Mouse (Mus musculus) heart, postnatal 10 days (tissue): Measurements from ENCODE around the gene Esr1. TPM values are rescaled to one million over a fixed set of nuclear protein-coding genes. Genes with fewer than 3 reads are reported as not detected.
A peak's percentile ranks its signal among the peaks of the same experiment; 100 is the strongest.

ENCODE experiments used
- DNase-seq, 2 experiments: peaks; one replicate each; pipeline ENCODE4 v3.0.0; 2021
- intact Hi-C: fragments of 180-260 bp; cut with DNase I; formaldehyde crosslinking; loops from one replicate; pipeline ENCODE4 v1.15.1; 2025
- total RNA-seq, 2 experiments: library from RNA; stranded (reverse); gene quantifications; 2 replicates each; pipeline ENCODE4 v1.2.3; 2021

Gene Esr1
- total RNA-seq, 2 experiments from 2014 or later: 0.97 to 1.3 TPM

DNA sequence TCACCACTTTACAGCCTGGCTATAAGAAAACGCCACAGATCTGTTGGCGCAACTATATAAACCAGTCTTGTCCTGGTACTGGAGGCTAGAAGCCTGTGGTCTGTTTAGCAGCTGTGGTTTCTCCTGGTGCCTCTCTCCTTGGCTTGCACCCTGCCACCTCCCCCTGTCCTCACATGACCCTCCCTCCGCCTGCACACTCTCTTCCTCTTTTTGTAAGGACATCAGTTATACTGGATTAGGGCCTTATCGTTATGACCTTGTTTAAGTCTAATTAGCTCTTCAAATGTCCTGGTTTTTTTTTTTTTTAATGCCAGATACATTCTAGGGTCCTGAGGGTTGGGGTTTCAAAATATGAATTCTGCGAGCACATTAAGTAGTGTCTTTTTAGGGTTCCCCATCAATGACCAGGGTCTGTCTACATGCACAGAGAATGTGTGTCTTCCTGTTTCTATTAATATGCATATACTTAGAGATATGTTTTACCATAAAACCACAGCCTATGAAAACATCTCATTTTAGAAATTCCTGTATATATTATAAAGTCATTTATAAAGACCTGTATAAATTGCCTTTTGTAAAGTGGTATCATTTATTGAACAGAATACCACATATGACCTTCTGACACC lies 175.7 kb downstream of the Esr1 start:
- intact Hi-C loops: no loop called here
- DNase-seq: peak; percentile 24 to 27

DNA sequence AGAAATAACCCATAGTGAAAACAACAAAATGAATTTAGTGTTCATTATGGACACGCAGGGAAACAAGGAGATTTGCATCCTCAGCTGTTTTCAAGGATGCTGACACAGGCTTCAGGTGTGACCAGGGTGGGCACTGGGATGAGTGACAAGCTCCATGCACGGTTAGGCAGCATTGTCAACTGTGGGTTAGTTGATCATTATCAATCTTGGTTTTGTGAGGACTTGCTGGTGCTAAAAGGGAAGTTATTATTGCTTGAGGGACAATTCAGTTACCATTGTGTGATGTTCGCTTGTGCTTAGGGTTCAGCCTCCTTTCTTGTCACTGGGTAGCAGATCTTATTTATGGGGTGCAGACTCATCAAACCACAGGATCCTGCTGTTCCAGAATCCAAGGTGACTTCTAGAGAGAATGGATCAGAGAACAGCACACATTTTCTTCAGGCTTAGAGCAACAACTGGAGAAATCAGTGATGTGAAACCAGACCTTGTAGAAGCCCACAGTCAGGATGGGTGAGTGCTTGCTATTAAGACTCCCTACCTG lies 186.9 kb downstream of the Esr1 start:
- intact Hi-C loops: no loop called here
- DNase-seq: no peak

DNA sequence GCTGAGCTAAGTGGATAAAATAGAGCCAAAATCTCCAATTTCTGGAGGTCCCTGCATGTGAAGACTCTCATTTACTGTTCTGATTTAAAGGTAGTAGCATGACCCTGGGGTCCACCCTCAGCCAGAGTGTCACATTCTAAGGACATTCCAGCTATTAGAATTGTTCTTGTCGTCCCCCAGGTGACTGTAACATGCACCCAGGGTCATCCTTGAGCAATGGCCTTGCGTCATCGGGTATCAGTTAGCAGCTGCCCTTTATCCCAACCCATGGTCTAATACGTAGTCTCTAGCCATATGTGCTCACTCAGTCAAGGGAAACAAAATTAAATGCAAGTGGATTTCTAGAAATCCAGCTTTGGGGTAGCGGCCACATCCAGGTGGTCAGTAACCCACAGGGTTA lies 213.0 kb downstream of the Esr1 start:
- intact Hi-C loops: no loop called here

DNA sequence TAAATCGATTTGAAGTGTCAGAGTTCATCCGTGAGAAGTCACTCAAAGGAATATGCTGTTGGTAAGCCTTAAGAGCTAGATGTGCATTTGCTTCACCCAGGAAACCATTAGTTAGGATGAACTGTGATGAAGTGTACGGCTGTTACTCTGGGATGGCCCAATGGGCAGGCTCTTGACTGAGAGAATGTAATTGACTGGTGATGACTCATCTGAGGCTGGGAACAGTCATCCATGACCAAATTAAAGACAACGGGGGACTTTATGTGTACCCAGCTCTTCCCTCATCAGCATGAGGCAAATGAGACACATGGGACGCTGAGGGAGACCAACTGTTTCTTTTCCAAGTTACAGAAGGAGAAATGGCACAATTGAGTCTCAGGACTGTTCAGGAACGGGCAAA lies 219.2 kb downstream of the Esr1 start:
- no peak for DNase-seq
- intact Hi-C loops: no loop called here

More for the DNA sequence above, 213.0 kb downstream of the Esr1 start:
- DNase-seq: no peak

DNA sequence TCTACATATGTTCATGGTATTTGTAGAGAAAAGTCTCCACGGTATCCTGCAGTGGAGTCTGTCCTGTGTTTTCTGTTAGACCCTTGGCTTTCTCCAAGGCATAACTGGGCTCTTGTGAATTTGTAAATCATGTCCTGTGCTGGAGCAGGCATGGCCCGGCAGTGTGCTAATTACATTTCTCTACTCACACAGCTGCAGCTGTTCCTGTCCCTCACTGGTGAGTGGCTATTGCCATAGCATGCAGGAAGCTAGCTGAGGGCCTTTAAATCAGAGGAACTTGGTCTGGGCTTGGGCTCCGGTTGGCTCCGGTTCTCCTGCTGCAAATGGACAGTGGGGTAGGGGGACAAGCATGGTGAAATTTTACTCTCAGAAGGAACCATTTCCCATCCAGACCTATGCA lies 226.7 kb downstream of the Esr1 start:
- DNase-seq: no peak
- intact Hi-C loops: no loop called here

DNA sequence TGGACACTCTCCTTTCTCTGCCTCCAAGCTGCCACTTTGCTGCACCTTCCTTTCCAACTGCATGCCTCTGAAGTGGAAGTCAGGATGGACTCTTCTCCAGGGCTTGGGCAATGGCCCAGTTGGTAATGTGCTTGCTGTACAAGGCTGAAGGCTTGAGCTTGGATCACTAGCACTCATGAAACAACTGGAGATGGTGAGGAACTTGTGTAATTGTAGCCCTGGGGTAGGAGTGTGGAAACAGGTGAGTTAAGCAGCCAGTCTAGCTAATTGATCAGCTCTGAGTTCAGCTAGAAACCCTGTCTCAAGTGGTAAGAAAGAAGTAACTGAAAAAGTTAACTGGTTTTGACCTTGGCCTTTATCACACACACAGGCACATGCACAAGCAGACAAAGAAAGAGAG lies 229.6 kb downstream of the Esr1 start:
- DNase-seq: no peak
- intact Hi-C loops: no loop called here

DNA sequence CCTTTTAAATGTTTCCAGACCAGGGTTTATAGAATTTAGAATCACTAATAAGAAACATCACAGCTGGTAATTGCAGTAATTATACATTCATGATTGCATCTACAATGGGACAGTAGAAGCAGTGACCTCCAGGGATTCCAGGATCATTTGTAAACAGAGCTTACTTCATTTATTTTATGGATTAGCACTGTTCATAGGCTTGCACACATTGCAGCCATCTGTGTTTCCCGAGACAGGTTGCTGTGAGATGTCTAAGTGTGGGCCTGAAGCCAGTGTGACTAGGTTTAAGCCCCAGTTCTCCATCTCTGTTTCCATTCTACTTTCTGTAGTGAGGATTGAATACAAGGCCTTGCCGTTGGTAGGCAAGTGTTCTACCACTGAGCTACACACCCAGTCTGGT lies 236.1 kb downstream of the Esr1 start:
- DNase-seq: no peak
- intact Hi-C loops: no loop called here

DNA sequence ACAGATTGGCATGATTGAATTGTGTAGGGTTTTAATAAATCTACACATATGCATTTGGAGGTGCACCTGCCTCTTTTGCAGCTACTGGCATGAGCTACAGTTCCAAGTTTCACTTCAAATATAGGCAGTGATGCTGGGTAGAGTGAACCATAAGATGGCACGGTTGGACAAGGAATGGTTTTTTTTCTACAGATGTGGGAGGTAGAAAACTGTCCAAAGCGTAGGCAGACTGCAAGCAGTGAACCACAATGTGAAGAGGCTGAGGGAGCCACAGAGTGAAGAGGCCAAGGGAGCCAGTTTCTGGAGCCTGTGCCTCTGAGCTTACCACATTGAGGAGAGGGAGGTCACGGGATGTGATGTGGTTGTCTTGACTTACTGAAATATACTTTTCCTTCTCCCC lies 238.5 kb downstream of the Esr1 start:
- no peak for DNase-seq
- intact Hi-C loops: no loop called here

DNA sequence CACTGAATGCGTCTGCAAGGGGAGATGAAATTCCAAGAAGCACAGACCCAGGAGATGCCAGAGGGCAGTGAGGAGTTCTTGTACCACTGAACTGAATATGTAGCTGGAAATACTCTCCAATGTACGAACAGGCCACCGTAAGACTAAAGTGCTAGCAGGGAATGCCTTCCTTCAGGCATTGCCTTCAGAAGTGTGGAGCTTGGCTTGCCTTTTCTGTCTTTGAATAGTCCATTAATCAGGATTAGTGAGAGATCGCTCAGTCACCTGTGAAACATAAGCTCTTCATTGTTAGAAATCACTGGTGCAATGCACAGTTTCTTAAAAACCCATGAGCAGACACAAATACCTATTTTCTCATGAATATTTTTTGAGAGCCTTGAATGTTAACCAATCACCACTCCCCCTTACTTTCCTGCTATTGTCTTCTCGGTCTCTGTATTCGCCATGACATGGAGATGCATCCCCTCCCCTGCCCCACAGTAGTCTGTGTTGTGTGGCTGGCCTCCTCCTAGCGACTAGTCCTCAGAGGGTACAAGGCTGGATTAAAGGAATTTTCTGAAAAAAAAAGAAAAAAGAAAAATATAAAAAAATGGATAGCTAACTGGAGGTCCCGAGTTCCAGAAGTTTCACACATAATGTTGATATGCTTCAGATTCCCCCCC lies 263.8 kb downstream of the Esr1 start:
- intact Hi-C loops: no loop called here
- no peak for DNase-seq

DNA sequence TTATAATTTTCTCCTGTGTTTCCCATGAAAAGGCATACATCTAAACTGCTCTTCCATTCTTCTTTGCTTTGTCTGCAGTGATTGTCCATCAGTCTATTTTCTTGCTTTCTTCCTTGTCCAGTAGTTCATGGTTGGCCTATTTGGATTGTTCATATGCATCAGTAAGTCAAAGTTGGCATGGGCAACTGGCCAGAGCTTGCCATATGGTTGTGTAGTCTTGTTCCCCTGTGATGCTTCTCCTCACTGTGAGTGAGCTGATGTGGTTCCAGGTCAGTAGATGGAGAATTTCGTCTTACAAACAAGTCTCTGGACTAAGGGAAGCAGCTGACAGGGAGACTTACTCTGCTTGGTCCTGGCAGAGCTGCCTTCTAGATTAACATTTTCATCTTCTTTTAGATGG lies 270.0 kb downstream of the Esr1 start:
- no peak for DNase-seq
- intact Hi-C loops: no loop called here

DNA sequence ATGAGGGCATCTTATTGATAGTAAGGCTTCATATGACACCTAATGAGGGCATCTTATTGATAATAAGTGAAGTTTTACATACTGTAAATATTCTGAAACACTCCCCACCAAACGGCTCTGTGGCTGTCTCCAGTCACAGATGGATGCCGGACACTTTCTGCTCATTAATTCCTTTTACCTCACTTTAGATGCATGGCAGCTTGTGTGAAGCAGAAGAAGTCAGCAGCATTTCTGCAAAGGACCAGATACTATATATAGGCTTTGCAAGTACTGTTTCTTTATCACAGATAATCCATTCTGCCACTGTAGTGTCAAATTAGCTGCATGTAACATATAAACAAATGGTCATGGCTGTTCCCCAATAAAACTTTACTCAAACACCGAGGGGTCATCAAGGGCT lies 274.1 kb downstream of the Esr1 start:
- intact Hi-C loops: no loop called here
- DNase-seq: no peak

DNA sequence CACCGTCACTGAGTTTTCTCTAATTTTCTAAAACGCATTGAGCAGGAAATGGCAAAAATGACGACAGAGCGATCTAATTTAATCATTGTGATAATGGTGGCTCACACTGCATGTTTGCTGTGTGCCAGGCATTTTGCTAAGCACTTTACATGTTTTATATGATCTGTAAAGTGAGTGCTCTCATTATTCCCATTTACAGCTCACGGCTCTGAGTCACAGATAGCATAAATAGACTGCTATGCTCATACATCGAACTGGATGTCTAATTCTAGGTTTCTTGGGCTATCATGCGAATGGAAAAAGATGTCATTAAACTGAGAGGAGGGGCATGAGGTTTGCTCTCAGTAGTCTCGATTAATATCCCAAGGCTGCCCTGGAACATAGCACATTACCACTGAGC lies 274.6 kb downstream of the Esr1 start:
- intact Hi-C loops: no loop called here
- DNase-seq: no peak

DNA sequence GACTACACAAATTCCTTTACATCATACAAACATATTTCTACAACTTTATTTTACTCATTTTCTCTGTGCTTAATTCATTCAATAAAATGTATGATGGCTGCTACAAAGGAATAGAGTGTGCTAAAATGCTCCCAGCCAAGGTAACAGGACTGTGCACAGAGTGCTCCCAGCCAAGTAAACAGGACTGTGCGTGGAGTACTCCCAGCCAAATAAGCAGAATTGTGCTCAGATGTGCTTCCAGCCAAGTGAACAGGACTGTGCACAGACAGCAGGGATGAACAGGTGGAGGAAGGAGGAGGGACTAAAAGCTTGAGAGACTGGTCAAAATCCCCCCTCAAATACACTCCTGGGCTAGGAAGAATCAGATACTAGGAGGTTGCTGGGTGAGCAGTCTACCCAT lies 282.1 kb downstream of the Esr1 start:
- DNase-seq: no peak
- intact Hi-C loops: no loop called here

DNA sequence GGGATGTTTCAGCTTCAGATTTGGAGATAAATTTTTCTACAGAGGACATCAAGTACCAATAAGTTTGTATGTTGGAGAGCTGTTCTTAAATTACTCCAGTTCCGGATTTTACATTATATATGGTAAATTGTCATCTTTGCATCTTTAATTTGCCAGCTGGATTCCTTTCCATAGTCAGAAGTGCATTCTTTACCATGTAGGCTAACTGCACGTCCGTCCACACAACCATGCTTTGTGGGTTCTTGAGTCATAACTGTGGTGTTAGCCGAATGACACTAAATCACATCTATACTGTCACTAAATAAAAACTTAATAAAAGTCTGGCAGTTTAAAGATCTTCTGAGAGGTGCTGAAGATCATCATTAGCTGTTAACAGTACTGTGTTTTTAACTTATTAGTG lies 286.4 kb downstream of the Esr1 start:
- no peak for DNase-seq
- intact Hi-C loops: no loop called here

DNA sequence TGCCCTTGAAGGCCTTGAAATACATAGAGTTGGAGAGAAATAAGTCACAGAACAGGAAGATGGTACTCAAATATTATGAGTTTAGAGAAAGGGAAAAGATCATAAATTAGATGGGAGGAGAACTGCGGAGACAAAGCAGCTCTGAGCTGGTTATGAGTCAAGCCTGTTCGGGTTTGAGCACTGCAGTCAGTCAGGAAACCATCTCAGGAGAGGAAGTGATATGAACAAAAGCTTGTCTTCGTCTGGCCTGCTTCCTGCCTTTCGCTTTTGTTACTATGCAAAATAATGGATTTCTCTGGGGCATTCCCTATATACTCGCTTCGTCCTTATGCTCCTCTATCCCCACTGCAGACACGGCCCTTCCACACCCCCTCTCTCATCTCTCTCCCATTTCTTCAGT lies 288.9 kb downstream of the Esr1 start:
- DNase-seq: no peak
- intact Hi-C loops: no loop called here

DNA sequence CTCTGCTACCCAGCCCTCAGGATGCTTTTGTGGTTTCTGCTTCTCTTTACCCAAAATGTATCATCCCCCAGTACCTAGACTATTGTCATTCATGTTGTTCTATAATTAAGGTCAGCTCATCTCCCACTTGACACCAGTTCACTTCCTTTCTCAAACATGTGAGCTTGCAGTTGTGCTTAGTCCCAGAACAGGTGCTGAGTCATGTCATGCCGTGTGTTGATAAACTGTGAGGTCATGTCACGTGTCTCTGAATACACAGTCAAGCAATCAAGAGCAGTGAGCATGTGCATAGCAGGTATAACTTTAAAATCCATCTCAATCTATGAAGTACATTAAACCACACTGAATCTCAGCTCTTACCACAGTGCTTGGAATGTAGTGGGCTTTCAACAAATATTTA lies 297.9 kb downstream of the Esr1 start:
- no peak for DNase-seq
- intact Hi-C loops: no loop called here

DNA sequence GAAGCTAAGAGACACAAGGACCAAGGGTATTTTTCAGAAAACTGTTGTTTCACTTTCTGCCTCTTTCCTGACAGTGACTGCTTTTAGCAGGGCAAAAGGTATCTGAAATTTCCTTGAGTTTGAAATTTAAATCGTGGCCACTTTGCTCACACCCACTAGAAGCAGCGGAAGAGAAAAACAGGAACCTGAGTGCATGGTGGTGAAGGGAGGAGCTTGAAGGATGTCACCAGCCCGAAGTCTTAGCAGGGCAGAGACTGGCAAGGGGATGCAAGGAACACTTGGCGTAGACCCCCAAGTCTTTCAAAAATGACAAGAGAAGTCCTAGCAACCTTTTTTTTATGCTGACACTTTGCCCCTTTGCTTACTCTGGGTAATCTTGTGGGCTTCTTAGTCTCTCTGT lies 299.1 kb downstream of the Esr1 start:
- intact Hi-C loops: no loop called here
- DNase-seq: no peak

DNA sequence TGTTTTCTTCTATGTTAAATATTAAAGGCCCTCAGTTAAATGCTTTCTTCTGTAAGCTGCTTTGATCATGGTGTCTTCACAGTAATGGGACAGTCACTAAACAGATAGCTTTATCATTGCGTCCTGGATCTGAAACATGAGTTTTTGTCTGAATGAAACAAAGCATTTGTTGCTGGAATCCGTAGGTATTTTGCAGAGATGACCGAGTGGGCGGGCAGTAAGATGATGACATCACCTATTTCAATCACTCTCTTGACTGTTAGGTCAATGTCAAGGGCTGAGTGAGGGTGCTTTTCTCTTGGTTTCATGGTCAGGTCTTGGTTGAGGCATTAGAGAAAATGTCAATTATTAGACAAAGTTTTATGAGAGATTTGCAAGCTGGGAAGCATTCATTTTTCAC lies 307.7 kb downstream of the Esr1 start:
- no peak for DNase-seq
- intact Hi-C loops: no loop called here

DNA sequence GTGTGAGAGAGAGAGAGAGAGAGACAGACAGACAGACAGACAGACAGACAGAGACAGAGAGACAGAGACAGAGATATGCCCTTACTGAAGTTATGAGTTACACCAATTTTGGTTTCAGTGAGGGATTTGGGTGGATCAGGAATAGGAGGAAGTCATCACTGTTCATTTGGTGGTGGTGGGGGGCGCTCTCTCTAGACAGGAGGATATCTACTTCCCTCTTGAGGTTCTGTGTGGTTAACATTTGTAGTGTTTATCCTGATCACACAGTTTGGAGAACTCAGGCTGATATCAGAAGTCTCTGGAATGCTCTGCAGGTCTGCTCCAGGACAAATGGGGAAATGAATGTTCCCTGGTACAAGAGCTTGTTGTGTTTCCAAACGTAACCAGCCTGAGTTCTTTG lies 312.2 kb downstream of the Esr1 start:
- intact Hi-C loops: no loop called here
- no peak for DNase-seq

DNA sequence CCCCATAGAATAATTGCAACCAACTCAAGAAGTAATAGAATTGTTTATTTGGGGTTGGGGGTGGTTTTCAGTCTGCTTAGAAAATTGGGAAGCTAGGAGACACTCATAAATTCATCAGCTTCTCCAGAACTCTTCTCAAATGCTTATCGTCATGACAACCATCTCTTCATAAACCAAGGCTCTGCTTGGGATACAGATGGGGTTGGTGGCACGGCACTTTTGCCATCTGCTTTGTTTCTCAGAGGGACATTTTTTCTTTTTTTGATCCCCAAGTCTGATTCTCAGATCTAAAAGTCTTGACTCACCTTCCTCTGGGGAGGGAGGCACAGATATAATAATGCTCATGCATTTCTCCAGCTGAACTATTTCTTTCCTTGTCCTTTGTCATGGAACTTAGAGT lies 313.0 kb downstream of the Esr1 start:
- intact Hi-C loops: no loop called here
- no peak for DNase-seq

DNA sequence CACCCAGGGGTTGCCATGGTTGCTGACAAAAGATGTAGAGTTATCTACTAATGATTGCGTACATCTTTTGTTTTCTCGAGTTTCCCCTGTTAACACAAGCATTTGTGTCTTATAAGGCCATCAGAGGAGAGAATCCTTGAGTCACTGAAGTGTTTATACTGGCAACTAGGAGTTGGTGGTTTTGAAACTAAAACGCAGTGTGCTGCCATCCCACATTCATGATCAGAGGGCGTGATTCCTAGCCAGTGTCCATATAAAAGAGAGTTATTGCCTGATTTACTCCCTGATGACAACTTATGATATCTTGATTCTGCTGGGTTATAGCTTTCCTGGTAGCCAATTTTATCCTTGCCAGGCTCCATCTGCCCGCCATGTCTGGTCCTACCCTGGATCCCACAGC lies 331.8 kb downstream of the Esr1 start:
- intact Hi-C loops: no loop called here
- DNase-seq: no peak

DNA sequence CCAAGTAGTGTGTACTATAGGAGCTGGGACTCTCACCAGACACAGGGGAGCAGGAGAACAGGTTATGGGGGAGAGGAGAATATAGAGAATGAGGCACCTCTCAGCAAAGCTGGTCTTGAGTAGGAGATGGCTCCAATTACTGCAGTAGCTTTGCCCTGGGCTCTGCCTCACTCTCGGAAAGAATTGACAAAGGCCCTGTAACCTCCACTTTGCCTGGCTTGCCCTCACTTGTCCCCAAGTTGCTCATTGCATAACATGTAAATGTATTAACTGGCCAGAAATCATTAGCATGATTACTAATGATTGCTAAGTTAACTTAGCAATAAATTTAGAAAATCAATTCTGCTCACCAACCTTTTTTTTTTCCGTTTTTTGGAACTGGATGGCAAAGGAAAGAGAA lies 333.3 kb downstream of the Esr1 start:
- intact Hi-C loops: no loop called here
- DNase-seq: no peak

DNA sequence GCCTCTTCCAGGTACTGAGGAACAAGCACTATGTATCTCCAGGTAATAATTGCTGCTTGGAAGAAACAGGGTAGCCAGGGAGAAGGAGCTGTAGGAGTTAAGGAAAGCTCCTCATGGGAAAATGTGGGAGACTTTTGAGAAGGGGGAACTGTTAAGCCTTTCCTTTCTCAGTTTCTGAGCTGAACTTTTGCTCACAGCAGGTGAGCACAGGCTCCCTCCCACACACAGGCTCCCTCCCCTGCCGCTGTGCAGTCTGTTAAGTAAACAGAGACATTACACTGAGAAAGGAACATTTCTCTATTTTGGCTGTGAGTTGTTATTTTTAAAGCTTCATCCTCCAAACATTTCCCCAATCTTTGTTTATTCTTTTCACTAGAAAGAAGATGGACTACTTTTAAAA lies 354.4 kb downstream of the Esr1 start:
- DNase-seq: no peak
- intact Hi-C loops: no loop called here
